Mouse (Mus musculus): ENCODE measurements around the gene Otos. TPM values are rescaled to one million over a fixed set of nuclear protein-coding genes. Genes with fewer than 3 reads are reported as not detected.

The Otos gene
- polyA plus RNA-seq, 1 experiment, result 1.6 TPM

GRCm38 (mm10) chr1:92680668-92681603, 32.3 kb upstream of the Otos start:
- 75% methylated on average over 16 of the region's 16 CpGs for WGBS
- peaks cover 3% of the 10 kb centered on the region; the same call in 1 of the 2 replicates for H3K4me1 ChIP-seq (replicated peaks; ENCODE audit: control insufficient read depth, insufficient read depth, low read length)
- TF ChIP-seq POLR2A (IDR thresholded peaks at IDR 0.05; ENCODE audit: control insufficient read depth, extremely low read depth, insufficient read depth, low read length, poor library complexity) (no peak), CTCF (IDR thresholded peaks at IDR 0.05; ENCODE audit: borderline replicate concordance, control insufficient read depth, extremely low read depth, insufficient read depth, low read length, poor library complexity) (no peak)
- no peaks in the 10 kb centered on the region for H3K36me3 ChIP-seq (ENCODE audit: control insufficient read depth, insufficient read depth, low read length)
- no peaks in the 10 kb centered on the region for H3K27me3 ChIP-seq (ENCODE audit: control insufficient read depth, insufficient read depth, low read length)
- no peak overlapping the region for H3K4me3 ChIP-seq (ENCODE audit: control insufficient read depth, insufficient read depth, low read length)
- H3K27ac ChIP-seq (ENCODE audit: control insufficient read depth, insufficient read depth, low read length), result no peak overlapping the region
- no peak for DNase-seq

DNA sequence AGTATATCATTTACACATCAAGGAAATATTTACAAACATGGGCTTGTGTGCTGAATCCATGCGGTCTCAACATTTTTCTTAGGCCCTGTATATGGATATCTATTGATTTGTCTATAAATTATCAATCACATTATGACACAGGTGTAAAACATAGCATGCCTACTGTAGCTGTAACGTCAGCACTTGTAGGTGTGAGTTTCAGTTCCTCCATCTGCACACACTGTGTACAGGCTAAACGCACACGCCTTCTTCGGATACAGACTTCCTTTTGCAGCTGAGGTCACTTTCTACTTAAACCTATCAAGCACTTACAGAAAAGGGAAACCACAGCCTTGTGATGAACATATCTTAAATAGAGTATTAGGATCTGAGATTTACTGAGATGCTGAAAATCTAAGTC, 30.1 kb upstream of the Otos start:
- TF ChIP-seq POLR2A (IDR thresholded peaks at IDR 0.05; ENCODE audit: control insufficient read depth, extremely low read depth, insufficient read depth, low read length, poor library complexity) (no peak), CTCF (IDR thresholded peaks at IDR 0.05; ENCODE audit: borderline replicate concordance, control insufficient read depth, extremely low read depth, insufficient read depth, low read length, poor library complexity) (no peak)
- Histone ChIP-seq H3K4me1 (replicated peaks; ENCODE audit: control insufficient read depth, insufficient read depth, low read length) (peaks cover 8% of the 10 kb centered on the region; the same call in 1 of the 2 replicates), H3K4me3 (ENCODE audit: control insufficient read depth, insufficient read depth, low read length) (no peak overlapping the region), H3K27ac (ENCODE audit: control insufficient read depth, insufficient read depth, low read length) (no peak overlapping the region), H3K27me3 (ENCODE audit: control insufficient read depth, insufficient read depth, low read length) (no peaks in the 10 kb centered on the region), H3K36me3 (ENCODE audit: control insufficient read depth, insufficient read depth, low read length) (no peaks in the 10 kb centered on the region)
- no peak for DNase-seq
- 44% methylated on average over 5 of the region's 5 CpGs for WGBS

GRCm38 (mm10) chr1:92676676-92676975, 28.0 kb upstream of the Otos start:
- H3K4me1 ChIP-seq (replicated peaks; ENCODE audit: control insufficient read depth, insufficient read depth, low read length), result peaks cover 8% of the 10 kb centered on the region; the same call in 1 of the 2 replicates
- WGBS, result 79% methylated on average over 3 of the region's 3 CpGs
- no peak overlapping the region for H3K27ac ChIP-seq (ENCODE audit: control insufficient read depth, insufficient read depth, low read length)
- no peak for DNase-seq
- no peaks in the 10 kb centered on the region for H3K36me3 ChIP-seq (ENCODE audit: control insufficient read depth, insufficient read depth, low read length)
- H3K4me3 ChIP-seq (ENCODE audit: control insufficient read depth, insufficient read depth, low read length), result no peak overlapping the region
- no peak for TF ChIP-seq CTCF (IDR thresholded peaks at IDR 0.05; ENCODE audit: borderline replicate concordance, control insufficient read depth, extremely low read depth, insufficient read depth, low read length, poor library complexity)
- TF ChIP-seq POLR2A (IDR thresholded peaks at IDR 0.05; ENCODE audit: control insufficient read depth, extremely low read depth, insufficient read depth, low read length, poor library complexity), result no peak
- no peaks in the 10 kb centered on the region for H3K27me3 ChIP-seq (ENCODE audit: control insufficient read depth, insufficient read depth, low read length)

DNA sequence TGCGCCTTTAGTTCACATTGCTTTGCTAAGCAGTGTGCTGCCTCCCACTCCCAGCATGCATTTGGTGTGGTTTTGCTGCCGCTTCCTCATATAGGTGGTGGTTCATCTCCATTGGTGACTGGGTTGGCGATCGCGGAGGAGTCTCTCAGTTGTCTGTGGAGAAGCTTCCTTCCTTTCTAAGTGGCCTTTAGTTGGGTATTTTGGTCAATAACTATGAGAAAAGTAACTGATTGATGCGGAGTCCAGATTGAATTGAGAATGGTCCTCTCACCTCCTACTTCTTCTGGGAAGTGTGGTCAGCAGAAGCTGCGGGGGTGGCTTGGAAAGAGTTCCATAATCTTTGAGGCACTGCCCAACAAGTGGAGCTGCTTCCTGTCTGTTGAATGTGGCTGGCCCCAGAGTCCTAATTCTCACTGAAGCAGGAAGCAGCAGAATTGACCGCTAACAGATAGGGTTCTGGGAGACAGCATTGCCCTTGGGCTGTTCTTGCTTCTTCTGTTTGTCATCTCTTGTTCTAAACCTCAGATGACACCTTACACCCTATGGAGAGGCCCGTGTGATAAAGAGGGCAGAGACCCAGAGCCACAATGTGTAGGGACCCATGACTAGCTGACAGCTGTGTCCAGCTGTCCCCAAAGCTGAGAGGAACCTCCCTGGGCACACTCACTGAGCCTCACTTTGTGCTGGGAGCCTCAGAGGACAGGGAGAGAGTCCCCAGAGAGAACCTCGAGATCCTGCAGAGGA, 27.5 kb upstream of the Otos start:
- Histone ChIP-seq H3K27ac (ENCODE audit: control insufficient read depth, insufficient read depth, low read length) (no peak overlapping the region), H3K36me3 (ENCODE audit: control insufficient read depth, insufficient read depth, low read length) (no peaks in the 10 kb centered on the region), H3K4me1 (replicated peaks; ENCODE audit: control insufficient read depth, insufficient read depth, low read length) (peaks cover 8% of the 10 kb centered on the region; the same call in 1 of the 2 replicates), H3K27me3 (ENCODE audit: control insufficient read depth, insufficient read depth, low read length) (no peaks in the 10 kb centered on the region), H3K4me3 (ENCODE audit: control insufficient read depth, insufficient read depth, low read length) (no peak overlapping the region)
- WGBS, result 16% methylated on average over 10 of the region's 10 CpGs
- TF ChIP-seq CTCF (IDR thresholded peaks at IDR 0.05; ENCODE audit: borderline replicate concordance, control insufficient read depth, extremely low read depth, insufficient read depth, low read length, poor library complexity) (no peak), POLR2A (IDR thresholded peaks at IDR 0.05; ENCODE audit: control insufficient read depth, extremely low read depth, insufficient read depth, low read length, poor library complexity) (no peak)
- peak; percentile 9 for DNase-seq

DNA sequence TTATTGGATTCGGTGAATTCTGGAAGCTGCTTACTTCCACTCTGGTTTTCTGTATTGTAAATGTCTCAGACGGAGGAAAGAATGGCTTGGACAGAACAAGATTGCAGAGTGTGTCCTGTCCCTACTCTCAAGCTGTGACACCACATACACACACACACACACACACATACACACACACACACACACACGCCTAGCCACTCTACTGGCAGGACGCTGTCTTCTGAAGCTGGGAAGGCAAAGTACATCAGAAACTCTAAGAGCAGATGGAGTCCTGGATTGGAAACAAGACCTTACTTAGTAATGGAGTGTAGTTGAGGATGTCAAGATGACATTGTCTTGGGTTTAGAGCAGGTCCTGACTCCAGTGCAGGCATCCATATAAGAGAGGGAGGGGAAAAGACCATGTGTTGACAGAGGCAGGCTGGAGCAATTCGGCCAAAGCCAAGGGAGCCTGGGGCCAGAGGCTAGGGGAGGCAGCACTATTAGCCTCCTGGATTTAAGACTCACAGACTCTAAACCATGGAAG, 24.7 kb upstream of the Otos start:
- H3K4me3 ChIP-seq (ENCODE audit: control insufficient read depth, insufficient read depth, low read length), result no peak overlapping the region
- DNase-seq, result no peak
- H3K4me1 ChIP-seq (replicated peaks; ENCODE audit: control insufficient read depth, insufficient read depth, low read length), result peaks cover 8% of the 10 kb centered on the region; the same call in 1 of the 2 replicates
- 94% methylated on average over 5 of the region's 5 CpGs for WGBS
- TF ChIP-seq CTCF (IDR thresholded peaks at IDR 0.05; ENCODE audit: borderline replicate concordance, control insufficient read depth, extremely low read depth, insufficient read depth, low read length, poor library complexity), result no peak
- H3K27ac ChIP-seq (ENCODE audit: control insufficient read depth, insufficient read depth, low read length), result no peak overlapping the region
- H3K36me3 ChIP-seq (ENCODE audit: control insufficient read depth, insufficient read depth, low read length), result no peaks in the 10 kb centered on the region
- no peaks in the 10 kb centered on the region for H3K27me3 ChIP-seq (ENCODE audit: control insufficient read depth, insufficient read depth, low read length)

- Histone ChIP-seq H3K27ac (ENCODE audit: control insufficient read depth, insufficient read depth, low read length) (no peak overlapping the region), H3K36me3 (ENCODE audit: control insufficient read depth, insufficient read depth, low read length) (no peaks in the 10 kb centered on the region), H3K4me1 (replicated peaks; ENCODE audit: control insufficient read depth, insufficient read depth, low read length) (peaks cover 5% of the 10 kb centered on the region), H3K4me3 (ENCODE audit: control insufficient read depth, insufficient read depth, low read length) (no peak overlapping the region), H3K27me3 (ENCODE audit: control insufficient read depth, insufficient read depth, low read length) (no peaks in the 10 kb centered on the region)
- 90% methylated on average over 4 of the region's 4 CpGs for WGBS
- DNase-seq, result no peak
- no peak for TF ChIP-seq CTCF (IDR thresholded peaks at IDR 0.05; ENCODE audit: borderline replicate concordance, control insufficient read depth, extremely low read depth, insufficient read depth, low read length, poor library complexity)
- TF ChIP-seq POLR2A (IDR thresholded peaks at IDR 0.05; ENCODE audit: control insufficient read depth, extremely low read depth, insufficient read depth, low read length, poor library complexity), result no peak
Observed at GRCm38 (mm10) chr1:92671326-92671725, 22.7 kb upstream of the Otos start.

Data from thymus, adult 2 months (tissue).